Mouse (Mus musculus) right cerebral cortex, adult 18-20 months (tissue): Measurements from ENCODE around the gene Saal1.
"Not testable (repeated sequence)": the region's sequence is repeated elsewhere in the genome, so short reads cannot be mapped to it uniquely, and the experiment has no call there.

Experiments used
- DNase-seq: peaks from one replicate; pipeline ENCODE4 v3.0.0; 2022; ENCODE audit warnings: mixed read lengths

The Saal1 gene

DNA sequence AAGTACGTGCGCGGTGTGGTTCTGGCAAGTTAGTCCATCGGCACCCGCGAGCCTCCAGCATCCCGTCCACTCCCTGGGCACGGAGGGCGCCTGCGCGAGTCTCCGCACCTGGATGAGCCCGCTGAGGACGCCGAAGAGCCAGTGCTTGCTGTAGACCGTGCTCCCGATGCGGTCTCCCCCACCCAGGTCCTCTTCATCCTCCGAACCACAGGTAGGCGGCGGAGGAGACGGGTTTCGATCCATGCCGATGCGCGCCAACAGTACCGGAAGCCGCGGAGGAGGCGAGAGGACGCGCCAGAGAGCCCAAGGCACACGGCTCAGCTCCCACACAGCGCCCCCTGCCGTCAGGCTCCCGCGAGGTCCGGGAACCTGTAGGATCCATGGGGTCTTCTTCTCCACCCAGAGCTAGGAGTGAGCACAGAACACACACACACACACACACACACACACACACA is at the start of gene Saal1:
TSS of gene Saal1 (minus strand) at position 291 of the 455 bp plus-strand sequence.
- peak; percentile 81 for DNase-seq

DNA sequence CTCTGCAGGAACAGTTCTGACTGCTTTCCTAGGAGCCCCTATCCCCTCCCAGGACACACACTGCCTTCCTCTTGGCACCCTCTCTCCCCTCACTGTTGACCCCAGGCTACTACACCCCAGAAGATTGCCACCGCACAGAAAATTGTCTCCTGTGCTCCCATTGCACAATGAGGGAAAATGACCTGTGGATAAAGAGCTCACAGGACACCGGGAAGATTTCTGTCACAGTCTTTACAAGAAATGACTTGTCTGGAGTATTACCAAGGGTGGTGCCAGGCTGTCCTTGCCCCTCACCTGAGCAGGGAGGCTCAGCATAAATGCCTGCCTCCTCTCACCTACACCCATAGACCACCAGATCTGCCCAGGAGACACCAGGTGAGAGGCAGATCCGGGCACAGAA is 41.0 kb upstream of the Saal1 start, which contains the start of gene Saa2:
TSS of gene Saa2 (plus strand) at position 301 of the 400 bp plus-strand sequence.
- DNase-seq: no peak

DNA sequence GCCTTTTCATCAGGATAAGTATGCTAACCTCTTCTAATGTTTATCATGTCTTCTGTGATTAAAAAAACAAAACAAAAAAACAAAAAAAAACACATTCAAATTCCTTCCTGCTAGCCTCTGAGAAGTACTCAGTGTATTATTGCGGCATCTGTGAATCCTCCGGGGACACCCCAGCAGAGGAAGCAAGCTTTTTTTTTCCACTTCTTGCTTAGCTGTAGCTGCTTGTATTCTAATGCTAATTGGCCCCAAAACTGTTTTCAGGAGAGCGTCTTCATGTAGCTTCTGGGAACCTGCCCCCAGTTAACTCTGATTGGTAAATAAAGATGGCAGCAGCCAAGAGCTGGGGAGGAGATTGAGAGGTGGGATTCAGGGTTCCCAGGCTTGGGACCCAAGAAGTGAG is 38.0 kb upstream of the Saal1 start:
- no peak for DNase-seq

DNA sequence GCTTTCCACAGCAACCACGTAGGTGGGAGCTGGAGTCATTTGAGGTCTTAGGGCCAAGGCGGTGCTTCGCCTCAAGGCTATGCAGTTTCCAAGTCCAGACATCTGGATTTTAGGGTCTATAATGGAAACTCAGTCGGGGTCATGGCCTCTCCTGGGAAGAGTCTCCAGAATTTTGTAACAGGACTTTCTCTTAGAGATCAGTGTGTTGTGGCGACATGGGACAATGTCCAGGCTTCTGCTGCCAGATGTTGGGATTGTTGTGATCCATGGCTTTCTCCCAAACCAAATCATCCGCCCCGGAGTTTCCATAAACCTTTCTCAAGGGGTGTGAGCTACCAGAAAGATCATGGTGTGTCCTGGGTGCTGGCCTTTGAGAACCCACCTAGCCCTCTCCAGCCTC is 35.9 kb upstream of the Saal1 start:
- DNase-seq: no peak

DNA sequence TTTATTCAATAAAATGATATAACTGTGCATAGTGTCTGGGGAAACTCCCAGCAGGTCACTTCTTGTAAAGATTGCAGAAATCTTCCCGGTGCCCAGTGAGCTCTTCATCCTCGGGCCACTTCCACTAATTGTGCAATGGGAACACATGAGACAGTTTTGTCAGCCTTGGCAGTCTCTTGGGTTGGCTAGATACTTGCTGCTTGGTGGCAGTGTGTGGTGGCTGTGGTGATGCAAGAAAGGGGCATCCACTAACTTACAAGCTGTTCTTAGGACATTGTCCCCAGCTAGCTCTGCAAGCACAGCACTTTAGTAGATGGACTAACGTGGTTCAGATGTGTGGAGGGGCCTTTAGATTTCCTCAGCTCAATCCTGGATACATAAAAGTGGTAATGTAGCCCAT is 35.3 kb upstream of the Saal1 start:
- DNase-seq: no peak

DNA sequence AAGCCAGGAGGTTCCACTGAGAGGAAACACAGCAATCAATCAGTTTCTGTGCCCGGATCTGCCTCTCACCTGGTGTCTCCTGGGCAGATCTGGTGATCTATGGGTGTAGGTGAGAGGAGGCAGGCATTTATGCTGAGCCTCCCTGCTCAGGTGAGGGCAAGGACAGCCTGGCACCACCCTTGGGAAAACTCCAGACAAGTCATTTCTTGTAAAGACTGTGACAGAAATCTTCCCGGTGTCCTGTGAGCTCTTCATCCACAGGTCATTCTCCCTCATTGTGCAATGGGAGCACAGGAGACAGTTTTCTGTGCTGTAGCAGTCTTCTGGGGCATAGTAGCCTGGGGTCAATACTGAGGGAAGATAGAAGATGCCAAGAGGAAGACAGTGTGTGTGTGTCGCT is 32.4 kb upstream of the Saal1 start, which contains the start of gene Saa1:
TSS of gene Saa1 (minus strand) at position 101 of the 400 bp plus-strand sequence.
- DNase-seq: not testable (repeated sequence)

DNA sequence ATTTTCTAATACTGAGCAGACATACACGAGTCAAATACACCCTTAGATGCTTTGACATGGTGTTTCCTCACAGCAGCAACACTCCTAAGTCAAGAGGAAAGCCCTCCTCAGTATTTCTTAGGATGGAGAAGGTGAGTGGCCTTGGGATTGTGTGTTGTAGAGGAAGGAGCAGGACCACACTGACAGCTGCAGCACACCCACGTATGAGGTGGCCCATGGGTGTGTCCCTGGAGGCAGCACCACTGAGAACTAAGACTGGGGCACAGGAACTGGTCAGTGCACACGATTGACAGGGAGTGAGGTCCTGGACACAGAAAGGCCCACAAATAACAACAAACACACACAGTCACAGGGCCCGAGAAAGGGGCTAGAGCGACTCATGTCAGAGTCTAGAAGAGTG is 29.6 kb upstream of the Saal1 start:
- DNase-seq: not testable (repeated sequence)

DNA sequence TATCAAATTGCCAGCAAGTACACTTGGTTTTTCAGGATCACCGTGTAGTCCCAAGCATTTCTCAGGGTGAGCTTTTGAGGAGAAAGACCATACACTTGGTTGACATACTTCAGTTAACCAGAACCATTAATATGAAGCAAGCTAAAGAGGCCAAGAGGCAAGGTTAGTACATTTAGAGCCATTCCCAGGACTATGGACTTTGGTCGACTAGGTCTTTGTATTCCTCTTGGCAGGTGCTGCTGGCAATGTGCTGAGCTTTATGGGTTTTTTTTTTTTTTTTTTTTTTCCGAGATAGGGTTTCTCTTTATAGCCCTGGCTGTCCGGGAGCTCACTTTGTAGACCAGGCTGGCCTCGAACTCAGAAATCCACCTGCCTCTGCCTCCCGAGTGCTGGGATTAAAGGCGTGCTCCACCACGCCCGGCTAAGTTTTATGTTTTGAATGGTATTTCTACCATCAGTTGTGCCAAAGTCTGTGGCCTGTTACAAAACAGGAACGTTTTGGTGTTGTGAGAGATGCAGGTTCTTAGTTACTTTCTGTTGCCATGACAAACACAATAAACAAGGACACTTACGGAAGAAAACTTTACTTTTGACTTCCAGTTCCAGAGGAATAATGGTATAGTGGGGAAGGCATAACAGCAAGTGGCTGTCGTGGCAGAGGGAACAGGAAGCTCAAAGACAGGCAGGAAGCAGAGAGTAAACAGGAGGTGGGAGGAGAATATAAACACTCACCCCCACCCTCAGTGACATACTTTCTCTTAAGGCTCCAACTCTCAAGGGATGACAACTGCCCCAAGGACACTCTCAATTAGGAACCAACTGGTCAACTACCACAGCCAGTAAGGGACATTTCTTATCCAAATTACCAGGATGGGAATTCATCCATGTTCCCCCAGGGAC is 28.3 kb upstream of the Saal1 start:
- no peak for DNase-seq

DNA sequence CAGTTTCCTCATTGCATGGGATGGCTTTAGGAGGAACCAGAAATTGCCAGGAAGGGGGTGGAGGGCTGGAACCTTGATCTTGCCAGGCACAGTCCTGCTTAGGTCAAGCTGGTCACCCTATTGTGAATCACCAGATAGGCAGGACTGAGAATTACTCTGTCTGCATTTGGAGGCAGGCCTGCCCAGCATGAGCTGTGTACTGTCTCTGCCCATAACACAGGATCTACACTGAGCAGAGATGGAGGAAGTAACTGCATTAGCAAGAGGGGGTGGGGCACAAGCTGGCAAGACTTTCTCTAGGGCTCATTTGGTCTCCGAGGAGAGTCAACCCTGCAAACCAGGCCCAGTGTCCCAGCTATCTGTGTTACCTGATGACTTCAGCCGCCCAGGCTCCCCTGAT is 24.5 kb upstream of the Saal1 start:
- DNase-seq: no peak

DNA sequence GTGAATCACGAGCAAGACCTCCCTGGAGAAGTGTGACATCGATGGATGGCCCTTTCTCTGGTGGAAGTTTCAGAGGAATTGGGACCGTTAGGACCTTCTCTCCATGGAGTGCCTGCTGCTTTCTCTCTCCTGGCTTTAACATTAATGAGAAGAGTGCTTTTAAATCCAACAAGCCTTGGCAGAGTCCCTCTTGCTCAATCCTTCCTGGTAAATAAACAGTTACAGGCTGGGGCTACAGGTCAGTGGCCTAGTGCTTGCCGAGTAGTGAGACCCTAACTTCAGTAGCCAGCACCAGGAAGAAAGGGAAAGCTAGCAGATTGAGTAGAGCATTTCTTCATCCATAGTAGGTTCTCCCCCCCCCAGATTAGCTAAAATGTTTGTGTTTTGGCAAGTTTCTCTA is 22.0 kb upstream of the Saal1 start, which contains the start of gene Saa4:
TSS of gene Saa4 (minus strand) at position 146 of the 400 bp plus-strand sequence.
- DNase-seq: no peak

DNA sequence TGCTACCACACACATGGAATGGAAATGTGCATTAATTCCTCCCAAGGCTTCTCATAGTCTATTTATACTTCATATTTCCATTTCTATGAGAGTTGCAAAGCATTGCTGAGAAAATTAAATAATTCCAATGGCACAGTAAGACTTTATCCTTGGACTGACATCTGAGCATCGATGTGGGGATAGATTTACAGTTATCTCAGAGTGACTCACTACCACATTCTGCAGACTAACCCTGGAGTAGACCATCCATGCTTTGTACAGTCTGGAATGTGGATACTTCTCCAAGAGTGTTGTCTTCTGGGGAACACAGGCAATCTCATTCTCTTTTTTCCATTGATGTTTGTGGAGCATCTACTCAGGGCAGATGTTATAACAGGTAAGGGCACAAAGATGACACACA is 17.1 kb upstream of the Saal1 start:
- DNase-seq: no peak

DNA sequence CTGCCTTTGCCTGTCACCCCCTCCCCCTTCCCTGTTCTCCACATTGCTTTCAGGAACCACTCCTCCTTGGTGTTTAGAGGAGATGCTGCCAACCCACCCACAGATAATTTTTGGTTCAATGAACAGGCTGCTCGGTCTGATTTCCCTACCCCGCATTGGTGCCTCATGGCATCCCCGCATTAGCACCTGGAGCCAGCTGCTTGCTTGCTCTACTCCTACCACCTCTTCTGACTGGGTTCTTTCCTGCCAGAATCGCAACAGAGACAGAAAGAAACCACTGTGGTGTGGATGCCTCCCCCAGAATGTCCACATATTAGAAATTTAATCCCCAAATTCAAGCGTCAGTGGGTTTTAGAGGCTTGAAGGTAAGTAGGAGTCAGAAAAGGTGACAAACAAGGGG is 13.9 kb upstream of the Saal1 start:
- DNase-seq: peak; percentile 39

DNA sequence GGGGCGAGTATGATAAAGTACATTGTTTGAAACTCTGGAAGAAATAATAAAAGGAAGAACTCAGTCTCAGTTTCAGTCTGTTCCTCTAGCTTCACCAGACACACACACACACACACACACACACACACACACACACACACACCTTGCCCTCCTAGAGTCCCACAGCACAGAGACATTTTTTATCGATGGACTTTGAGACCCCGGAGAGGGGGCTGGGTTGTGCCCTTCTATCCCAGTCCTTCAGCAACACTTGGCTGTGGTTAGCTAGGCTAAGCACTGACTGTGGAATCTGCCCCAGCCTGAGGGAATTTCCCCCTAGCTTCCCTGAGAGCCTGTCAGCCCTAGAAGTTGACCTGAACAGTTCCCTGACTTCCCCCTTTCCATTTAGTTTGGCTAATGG is 13.4 kb upstream of the Saal1 start:
- no peak for DNase-seq

DNA sequence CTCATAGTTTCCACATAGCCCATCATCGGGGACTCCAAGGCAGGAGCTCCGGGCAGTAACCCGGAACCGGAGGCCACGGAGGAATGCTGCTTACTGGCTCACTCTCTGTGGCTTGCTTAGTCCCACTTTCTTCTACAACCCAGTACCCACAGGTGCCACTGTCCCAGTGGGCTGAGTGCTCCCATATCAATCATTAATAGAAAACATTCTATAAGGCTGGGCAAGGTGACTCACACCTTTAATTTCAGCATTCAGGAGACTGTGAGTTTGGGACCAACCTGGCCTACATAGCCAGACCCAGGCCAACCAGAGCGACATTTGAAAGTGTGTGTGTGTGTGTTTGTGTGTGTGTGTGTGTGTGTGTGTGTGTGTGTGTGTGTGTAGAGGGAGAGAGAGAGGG is 12.9 kb upstream of the Saal1 start:
- no peak for DNase-seq

DNA sequence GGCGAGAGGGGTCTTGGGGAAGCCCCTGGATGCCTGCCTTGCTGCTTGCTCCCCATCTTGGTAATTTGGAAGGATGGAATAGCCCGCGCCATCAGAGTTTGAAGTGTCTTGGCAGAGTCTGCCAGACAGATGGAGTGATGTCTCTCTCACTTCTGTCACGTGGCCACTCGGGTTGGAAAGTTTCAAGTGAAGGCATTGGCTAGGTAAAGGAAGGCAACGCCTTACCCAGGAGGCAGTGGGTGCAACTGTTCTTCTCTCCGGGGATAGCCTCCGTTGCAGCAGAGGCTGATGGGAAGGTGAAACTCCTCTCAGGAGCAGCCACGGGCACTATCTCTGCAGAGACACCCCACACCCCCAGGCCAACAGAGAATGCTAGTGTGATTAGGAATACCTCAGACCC is 10.0 kb upstream of the Saal1 start:
- no peak for DNase-seq

DNA sequence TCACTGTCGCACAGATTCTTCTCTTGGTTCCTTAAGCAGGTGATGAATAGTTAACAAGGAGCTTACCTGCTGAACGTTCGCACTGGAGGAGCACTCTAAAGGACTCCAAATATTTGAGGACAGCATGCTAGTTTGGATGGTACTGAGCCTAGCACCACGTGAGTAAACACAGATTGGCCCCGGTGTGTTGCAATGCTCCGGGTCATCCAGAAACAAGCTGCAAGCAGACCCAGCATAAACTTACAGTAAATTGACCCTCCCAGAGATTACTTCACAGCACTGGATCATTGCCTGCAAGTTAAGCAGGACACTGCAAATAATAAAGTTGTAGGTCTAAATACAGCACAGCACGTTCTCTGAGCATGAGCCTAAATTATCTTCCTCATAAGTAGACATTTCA is 9.0 kb upstream of the Saal1 start:
- DNase-seq: no peak

DNA sequence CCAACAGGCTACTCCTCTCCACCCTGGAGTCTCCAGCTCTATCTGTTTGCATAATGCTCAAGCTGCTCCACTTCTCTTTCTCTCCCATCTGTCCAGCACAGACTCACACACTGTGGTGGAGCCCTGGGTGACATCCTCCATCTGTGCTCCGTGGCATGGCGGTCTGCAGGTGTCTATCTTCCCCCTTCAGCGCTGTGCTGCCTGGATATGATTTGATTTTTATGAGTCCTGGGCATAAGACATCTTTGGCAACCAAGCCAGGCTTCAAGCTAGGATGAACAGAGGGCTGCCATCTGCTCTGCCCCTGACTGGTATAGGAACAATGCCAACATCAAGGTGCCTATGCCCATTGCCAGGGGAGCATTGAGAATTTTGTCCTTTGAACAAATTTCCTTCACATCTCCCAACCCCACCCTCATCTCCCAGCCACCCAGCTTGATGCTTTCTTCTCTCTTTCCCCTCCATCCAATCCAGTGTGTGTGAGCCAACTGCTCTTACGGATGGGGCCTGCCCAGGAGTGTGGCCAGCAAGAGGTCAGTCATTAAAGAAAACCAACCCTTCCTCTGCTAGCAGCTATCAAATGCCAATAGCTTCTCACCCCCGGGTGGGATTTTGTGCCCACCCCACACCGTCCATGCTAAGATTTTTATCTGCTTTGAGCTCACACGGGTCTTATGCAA is 8.3 kb upstream of the Saal1 start:
- no peak for DNase-seq

DNA sequence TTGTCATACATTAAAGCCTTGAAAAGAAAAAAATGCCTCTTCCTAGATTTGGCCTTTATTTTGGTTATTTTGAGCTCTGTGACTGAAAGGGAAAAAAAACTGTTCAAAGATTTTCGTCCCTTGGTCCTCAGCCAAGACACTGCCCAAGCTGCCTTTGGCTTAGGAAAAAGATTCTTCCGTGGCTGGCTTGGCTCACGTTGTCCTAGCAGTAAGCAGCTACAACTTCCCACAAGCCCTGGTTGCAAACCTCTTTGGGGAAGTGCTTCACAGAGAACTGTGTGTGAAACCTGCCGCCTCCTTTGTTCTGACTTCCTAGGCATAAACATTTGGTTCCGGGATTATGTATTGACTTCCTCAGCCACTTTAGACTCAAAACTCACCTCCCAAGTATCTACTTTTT is 6.4 kb upstream of the Saal1 start:
- DNase-seq: peak; percentile 21

DNA sequence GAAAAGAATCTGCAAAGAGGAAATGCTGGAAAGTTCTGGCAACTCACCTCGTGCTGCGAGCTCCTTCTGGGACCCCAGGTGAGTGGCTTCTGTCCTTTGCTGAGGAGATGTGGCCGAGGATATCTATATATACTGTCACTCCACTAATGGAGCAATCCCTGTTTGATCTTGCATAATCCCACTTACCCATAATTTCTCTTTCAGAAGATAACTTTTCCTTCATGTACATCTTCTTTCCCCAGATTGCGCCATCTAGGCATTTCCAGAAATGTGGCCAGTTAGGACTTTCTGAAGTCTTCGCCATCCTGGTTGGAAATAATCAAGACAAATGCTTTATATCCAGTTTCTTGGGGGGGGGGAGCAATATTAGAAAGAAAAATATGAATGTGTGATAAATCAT is 5.1 kb upstream of the Saal1 start, which contains the start of gene Saa3:
TSS of gene Saa3 (minus strand) at position 101 of the 400 bp plus-strand sequence.
- no peak for DNase-seq

DNA sequence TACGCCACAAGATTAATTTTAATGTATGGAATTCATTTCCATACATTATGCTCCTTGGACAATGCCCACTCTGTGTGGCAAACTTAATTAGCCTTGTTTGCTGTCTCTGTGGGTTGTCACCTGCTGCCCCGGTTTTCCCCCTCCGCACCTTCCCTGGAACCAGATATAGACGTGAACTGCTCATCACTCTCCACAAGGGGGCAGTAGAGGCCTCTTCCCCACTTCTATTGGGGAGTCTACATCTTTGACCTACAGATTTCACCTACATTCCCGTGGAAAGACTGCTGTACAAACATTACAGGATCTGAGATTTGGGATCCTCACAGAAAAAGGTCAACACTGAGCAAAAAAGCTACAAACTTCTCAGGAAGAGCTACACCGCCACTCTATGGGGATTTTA is 4.0 kb upstream of the Saal1 start:
- DNase-seq: peak; percentile 60

DNA sequence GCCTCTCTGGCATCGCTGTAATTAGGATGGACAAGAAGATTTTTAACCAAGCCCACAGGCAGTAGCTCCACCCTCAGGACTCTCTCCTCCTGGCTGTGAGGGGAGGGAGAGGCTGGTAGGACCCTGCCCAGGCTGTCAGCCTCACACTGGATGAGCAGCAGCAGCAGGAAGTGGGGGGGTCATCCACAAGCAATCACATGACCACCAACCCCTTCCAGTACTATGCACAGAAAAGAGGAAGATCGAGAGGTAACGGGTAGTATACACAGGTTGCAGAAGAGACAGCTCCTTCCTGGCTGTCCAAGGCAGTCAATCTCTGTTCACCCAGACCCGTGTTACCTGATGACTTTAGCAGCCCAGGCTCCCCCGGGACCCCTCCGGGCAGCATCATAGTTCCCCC is 1.8 kb upstream of the Saal1 start:
- DNase-seq: no peak

DNA sequence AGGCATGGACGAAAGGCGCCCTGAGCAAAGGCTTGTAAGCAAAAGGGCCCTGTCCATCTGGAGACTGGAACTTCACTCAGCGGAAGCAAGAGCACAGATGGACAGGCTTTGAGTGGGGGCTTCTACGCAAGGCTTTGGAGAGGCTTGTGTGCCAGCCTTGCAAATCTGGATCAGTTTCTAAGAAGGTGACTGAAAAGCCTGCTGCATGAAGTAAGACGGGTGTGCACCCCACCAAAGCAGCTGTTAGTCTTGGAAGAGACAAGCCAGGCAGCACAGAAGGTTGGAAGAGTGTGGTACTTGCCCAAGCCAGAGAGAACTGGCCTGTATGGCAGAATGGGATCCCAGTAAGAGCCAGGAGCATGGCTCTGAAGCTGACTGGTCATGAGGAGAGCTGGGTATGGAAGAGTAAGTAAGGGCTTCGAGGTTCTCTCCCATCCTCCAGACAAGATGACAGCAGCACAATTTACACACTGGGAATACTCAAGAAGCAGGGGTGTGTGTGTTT is 9.9 kb downstream of the Saal1 start:
- no peak for DNase-seq

DNA sequence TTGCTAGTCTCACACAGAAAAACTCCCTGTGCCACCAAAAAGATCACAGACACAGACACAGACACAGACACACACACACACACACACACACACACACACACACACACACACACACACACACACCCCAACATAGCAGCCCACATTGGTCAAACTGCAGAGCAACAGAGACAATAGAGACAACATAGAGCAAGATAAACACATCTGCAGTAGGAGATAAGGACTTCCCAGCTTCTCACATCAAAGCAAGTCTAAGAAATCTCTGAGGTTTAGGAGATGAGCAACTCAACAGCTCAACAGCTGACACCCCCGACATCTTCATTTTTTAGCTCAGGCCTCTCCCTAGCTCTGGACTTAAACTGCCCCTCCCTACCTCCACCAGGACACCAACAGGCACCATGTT is 13.7 kb downstream of the Saal1 start:
- no peak for DNase-seq

DNA sequence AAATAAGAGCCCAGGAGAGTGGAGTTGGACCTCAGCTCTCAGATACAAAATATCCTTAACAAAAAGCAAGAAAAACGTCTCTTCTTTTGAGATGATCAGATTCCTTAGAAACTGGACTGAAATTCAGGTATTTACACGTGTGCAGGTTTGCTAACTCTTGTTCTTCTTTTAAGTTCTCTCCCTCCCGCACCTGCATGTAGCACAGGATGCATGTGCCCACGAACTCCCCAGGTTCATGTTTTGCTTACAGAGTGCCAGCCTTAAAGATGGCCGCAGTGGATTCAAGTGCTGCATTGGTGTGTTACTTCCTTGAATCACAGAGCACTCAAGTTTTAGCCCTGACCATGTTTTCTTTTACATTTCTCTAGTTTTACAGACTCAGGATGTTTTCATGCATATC is 23.7 kb downstream of the Saal1 start:
- no peak for DNase-seq
